ENCODE assay signal across 8 mouse cellular contexts in the genomic region with DNA sequence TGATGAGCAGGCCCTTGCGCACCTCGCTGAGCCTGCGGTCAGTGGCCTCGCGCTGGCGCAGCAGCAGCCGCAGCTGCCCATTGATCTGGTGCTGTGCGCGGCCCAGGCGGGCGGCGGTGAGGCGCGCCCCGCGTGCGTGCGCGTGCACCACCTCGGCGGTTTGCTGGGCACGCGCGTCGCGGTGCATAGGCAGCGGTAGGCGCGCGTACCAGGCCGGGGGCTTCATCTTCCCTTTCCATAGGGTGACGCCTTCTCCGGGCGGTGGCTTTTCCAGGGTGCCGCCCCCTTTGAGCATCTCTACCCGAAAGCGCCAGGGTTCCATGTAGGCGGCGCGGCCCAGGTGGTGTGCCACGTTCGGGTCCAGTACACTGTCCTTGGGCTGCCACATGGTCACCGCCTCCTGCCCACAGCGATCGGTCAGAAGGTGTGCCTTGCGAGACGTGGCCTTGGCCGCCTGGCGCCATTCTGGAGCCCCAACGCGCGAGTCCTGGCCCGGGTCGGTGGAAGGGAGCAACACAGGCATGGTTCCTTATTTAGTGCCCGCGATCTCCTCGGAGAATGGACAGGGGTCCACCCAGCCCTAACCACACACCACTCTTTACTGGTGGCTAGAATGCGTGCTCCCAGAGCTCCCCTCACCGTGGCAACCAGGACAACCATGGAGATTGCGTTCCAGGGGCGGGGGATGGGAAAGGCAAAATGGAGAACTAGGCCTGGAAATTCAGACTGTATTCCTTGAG. TPM values are rescaled to one million over a fixed set of nuclear protein-coding genes. Genes with fewer than 3 reads are reported as not detected.
DNase-seq lines count a peak whose midpoint lies in the region; ATAC-seq and TF ChIP-seq lines count a peak whose summit lies in the region.

Gene Ccdc105, minus strand, starts transcription at position 614 of the 740 bp plus-strand sequence.

- H3K27me3 ChIP-seq in kidney, adult 2 months (replicated peaks; ENCODE audit: control insufficient read depth, insufficient read depth, low read length) = no peaks in the 10 kb centered on the region
- peaks cover 12% of the 10 kb centered on the region for H3K27me3 ChIP-seq in liver, embryonic 11.5 days (replicated peaks; ENCODE audit: control insufficient read depth, insufficient read depth, low read length)

- H3K4me3 ChIP-seq in kidney, adult 2 months (ENCODE audit: insufficient read depth, low read depth, low read length) = peak within 1 kb of the TSS; percentile 32
- peak within 1 kb of the TSS; percentile 44 for H3K4me3 ChIP-seq in liver, embryonic 11.5 days (ENCODE audit: low read depth, low read length)

- H3K9ac ChIP-seq in liver, embryonic 11.5 days (ENCODE audit: low read depth, low read length) = peak within 1 kb of the TSS; percentile 4; the same call in 1 of the 2 replicates

- DNase-seq in kidney, adult 2 months = peak; percentile 2
- no peak for DNase-seq in kidney, adult 9 months
- peak; percentile 90 for DNase-seq in embryo, embryonic 10.5 days (ENCODE audit: low spot score)
- peak; percentile 45 to 50 for DNase-seq in gastrocnemius, postnatal 4 days (ENCODE audit: low spot score in 2 of 2)
- DNase-seq in kidney, postnatal 14 days = peak; percentile 41
- peak; percentile 64 for DNase-seq in liver, embryonic 11.5 days (ENCODE audit: low spot score)
- DNase-seq in ovary, adult 18-20 months (ENCODE audit: low spot score) = peak; percentile 63
- no peak for DNase-seq in natural killer cell, adult 2 months (ENCODE audit: low spot score in 2 of 2)

- H3K4me2 ChIP-seq in liver, embryonic 11.5 days = peak within 1 kb of the TSS; percentile 66

- 3% methylated on average over 61 of the region's 61 CpGs for WGBS in kidney, adult 2 months
- WGBS in liver, embryonic 11.5 days = 2% methylated on average over 61 of the region's 61 CpGs

- H3K9me3 ChIP-seq in liver, embryonic 11.5 days (ENCODE audit: control insufficient read depth, low read length) = no peaks in the 10 kb centered on the region

- peak; percentile 76 for ATAC-seq in liver, embryonic 11.5 days (replicated peaks; ENCODE audit: low FRiP score)

- TF ChIP-seq CTCF in kidney, adult 2 months (conservative IDR thresholded peaks at IDR 0.05; ENCODE audit: insufficient read depth, insufficient read length, low read depth, low read length) = no peak

- no peaks in the 10 kb centered on the region for H3K36me3 ChIP-seq in kidney, adult 2 months (ENCODE audit: control insufficient read depth, insufficient read depth, low read length)
- H3K36me3 ChIP-seq in liver, embryonic 11.5 days (ENCODE audit: control insufficient read depth, insufficient read depth, low read length) = no peaks in the 10 kb centered on the region

- TF ChIP-seq POLR2A in kidney, adult 2 months (IDR thresholded peaks at IDR 0.05; ENCODE audit: low read depth, low read length) = no peak

- H3K27ac ChIP-seq in kidney, adult 2 months (ENCODE audit: insufficient read depth, low read depth, low read length) = no peak within 1 kb of the TSS
- H3K27ac ChIP-seq in liver, embryonic 11.5 days (ENCODE audit: low read depth, low read length) = no peak within 1 kb of the TSS

- H3K4me1 ChIP-seq in kidney, adult 2 months (ENCODE audit: control insufficient read depth, insufficient read depth, low read length) = no peaks in the 10 kb centered on the region
- no peaks in the 10 kb centered on the region; the same call in 1 of the 2 replicates for H3K4me1 ChIP-seq in liver, embryonic 11.5 days (replicated peaks; ENCODE audit: control insufficient read depth, insufficient read depth, low read length)

RNA-seq across cellular contexts. Expression of gene Ccdc105, which starts in this region (rescaled TPM):
- not detected in 2 replicates for polyA plus RNA-seq in kidney, adult 2 months (2012; rRNA removed)
- not detected for total RNA-seq in gastrocnemius, postnatal 4 days (2021)
- polyA plus RNA-seq in liver, embryonic 11.5 days (2014; fragmentation: Nextera tagmentation; extraction: Ambion mirVana) = not detected in 2 replicates

Comparison
In these comparisons a context has a peak if more than half of its experiments do, and no peak if none do; other contexts are left out.
1. DNase-seq: peak in embryo, embryonic 10.5 days (single experiment), kidney, postnatal 14 days (single experiment) and ovary, adult 18-20 months (single experiment); none in kidney, adult 9 months (single experiment) and natural killer cell, adult 2 months (0 of 2).
2. Peak in DNase-seq and H3K4me3 ChIP-seq in kidney, adult 2 months; RNA of the gene not detected or under 1 TPM.
3. Peak in DNase-seq in gastrocnemius, postnatal 4 days; RNA of the gene not detected or under 1 TPM.
4. Peak in DNase-seq, ATAC-seq, H3K4me3 ChIP-seq, H3K9ac ChIP-seq and H3K4me2 ChIP-seq in liver, embryonic 11.5 days; RNA of the gene not detected or under 1 TPM.